Mouse (Mus musculus) ES-Bruce4 (cell line): ENCODE data around the gene Sost. TPM values are rescaled to one million over a fixed set of nuclear protein-coding genes. Genes with fewer than 3 reads are reported as not detected.
A peak's percentile ranks its signal among the peaks of the same experiment; 100 is the strongest.

ENCODE experiments used
- H3K27ac ChIP-seq: 2 replicates; pipeline ENCODE4 v1.5.1; 2012; ENCODE audit warnings: low read length, inconsistent platforms; ENCODE audit not compliant: insufficient read depth
- H3K27me3 ChIP-seq: 2 replicates; pipeline ENCODE4 v1.6.1; 2012; ENCODE audit warnings: mild to moderate bottlenecking, low read length, inconsistent platforms; ENCODE audit not compliant: control insufficient read depth, poor library complexity, insufficient read depth, severe bottlenecking
- H3K36me3 ChIP-seq: 2 replicates; pipeline ENCODE4 v1.6.1; 2012; ENCODE audit warnings: inconsistent platforms, mild to moderate bottlenecking, low read length, moderate library complexity; ENCODE audit not compliant: control insufficient read depth, poor library complexity, insufficient read depth, severe bottlenecking
- H3K4me1 ChIP-seq: one replicate; pipeline ENCODE4 v1.8.1; 2011; ENCODE audit warnings: low read length; ENCODE audit not compliant: control insufficient read depth, insufficient read depth
- H3K4me3 ChIP-seq: 2 replicates; pipeline ENCODE4 v1.5.1; 2011; ENCODE audit warnings: low read depth, mild to moderate bottlenecking, low read length
- H3K9ac ChIP-seq: 2 replicates; pipeline ENCODE4 v1.6.1; 2012; ENCODE audit warnings: low read depth, mild to moderate bottlenecking, inconsistent platforms; ENCODE audit not compliant: poor library complexity, severe bottlenecking
- H3K9me3 ChIP-seq: replicated peaks from 2 replicates; pipeline ENCODE4 v1.6.1; 2012; ENCODE audit warnings: mild to moderate bottlenecking, low read length, inconsistent platforms; ENCODE audit not compliant: control insufficient read depth, poor library complexity, insufficient read depth, severe bottlenecking
- CTCF ChIP-seq: IDR thresholded peaks from one replicate; pipeline ENCODE4 v1.8.1; 2011; ENCODE audit warnings: low read depth, low read length
- EP300 ChIP-seq: IDR thresholded peaks from 2 replicates; pipeline ENCODE4 v1.6.1; 2011; ENCODE audit warnings: low read depth, low read length; ENCODE audit not compliant: insufficient read depth
- POLR2A ChIP-seq: IDR thresholded peaks from one replicate; pipeline ENCODE4 v1.8.1; 2011; ENCODE audit warnings: low read length; ENCODE audit not compliant: insufficient read depth
- polyA plus RNA-seq: library from polyadenylated mRNA; stranded (reverse); fragments of >200 nt; gene quantifications from 2 replicates; pipeline ENCODE4 v1.2.4, GENCODE M21; 2011; ENCODE audit warnings: low read depth; ENCODE audit not compliant: missing spikeins, insufficient read depth, insufficient read length

Gene Sost
- polyA plus RNA-seq, 1 experiment: not detected

DNA sequence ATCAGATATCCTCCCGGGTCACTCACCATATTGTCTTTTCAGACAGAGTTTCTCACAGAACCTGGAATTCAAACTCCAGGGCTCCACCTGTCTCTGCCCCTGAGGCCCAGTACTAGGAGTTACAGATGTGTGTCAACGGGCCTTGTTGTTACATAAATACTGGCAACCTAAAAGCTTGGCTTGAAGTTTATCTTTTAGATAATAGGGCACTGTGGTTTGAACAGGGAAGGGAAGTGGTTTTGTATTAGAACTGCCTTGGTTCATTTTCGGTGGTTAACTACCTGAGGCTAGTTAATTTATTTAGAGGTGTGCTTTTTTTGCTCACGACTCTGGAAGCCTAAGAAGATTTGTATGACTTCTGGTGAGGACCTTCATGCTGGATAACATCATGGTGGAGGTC is 13.4 kb downstream of the Sost start:
- Histone ChIP-seq H3K9me3 (no peaks in the 10 kb centered on the region), H3K9ac (no peak overlapping the region), H3K27ac (no peak overlapping the region), H3K4me1 (no peaks in the 10 kb centered on the region), H3K4me3 (no peak overlapping the region), H3K36me3 (no peaks in the 10 kb centered on the region), H3K27me3 (no peaks in the 10 kb centered on the region)
- TF ChIP-seq CTCF: no peak
- no peak for TF ChIP-seq POLR2A
- TF ChIP-seq EP300: no peak

- TF ChIP-seq EP300 (no peak), POLR2A (no peak), CTCF (no peak)
- H3K27ac ChIP-seq: no peak overlapping the region
- no peaks in the 10 kb centered on the region for H3K4me1 ChIP-seq
- no peaks in the 10 kb centered on the region for H3K36me3 ChIP-seq
- no peak overlapping the region for H3K9ac ChIP-seq
- no peaks in the 10 kb centered on the region for H3K9me3 ChIP-seq
- peak overlapping the region; percentile 37 for H3K4me3 ChIP-seq
- H3K27me3 ChIP-seq: no peaks in the 10 kb centered on the region
Measured at GRCm38 (mm10) chr11:101952541-101953341, 14.1 kb downstream of the Sost start.

- no peaks in the 10 kb centered on the region for H3K4me1 ChIP-seq
- no peak for TF ChIP-seq CTCF
- TF ChIP-seq EP300: no peak
- TF ChIP-seq POLR2A: no peak
- no peak overlapping the region for H3K4me3 ChIP-seq
- no peaks in the 10 kb centered on the region for H3K27me3 ChIP-seq
- H3K36me3 ChIP-seq: no peaks in the 10 kb centered on the region
- H3K27ac ChIP-seq: no peak overlapping the region
- no peak overlapping the region for H3K9ac ChIP-seq
- no peaks in the 10 kb centered on the region for H3K9me3 ChIP-seq
Measured at GRCm38 (mm10) chr11:101950021-101950420, 16.8 kb downstream of the Sost start.

DNA sequence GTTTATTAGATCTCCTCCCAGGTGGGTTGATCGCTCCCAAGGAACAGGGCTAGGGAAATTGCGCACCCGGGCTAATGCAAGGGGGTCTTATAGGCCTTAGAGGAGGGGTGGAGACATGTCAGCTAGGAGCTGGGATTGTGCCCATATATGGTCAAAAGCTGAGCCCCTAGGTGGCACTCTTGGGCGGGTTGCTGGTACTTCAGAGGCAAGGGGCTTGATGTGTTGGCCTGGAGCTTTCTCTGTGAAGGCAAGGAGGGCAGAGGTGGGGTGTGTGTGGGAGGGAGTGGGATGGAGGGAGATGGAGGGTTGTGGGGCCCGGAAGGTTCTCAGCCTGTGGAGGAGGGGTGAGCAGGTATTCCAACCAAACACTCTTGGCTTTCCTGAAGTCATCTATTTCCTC is 20.3 kb downstream of the Sost start:
- no peaks in the 10 kb centered on the region for H3K36me3 ChIP-seq
- no peak overlapping the region for H3K27ac ChIP-seq
- TF ChIP-seq CTCF (peak; percentile 33), EP300 (no peak)
- H3K9me3 ChIP-seq: no peaks in the 10 kb centered on the region
- H3K4me3 ChIP-seq: no peak overlapping the region
- H3K4me1 ChIP-seq: peaks cover 2% of the 10 kb centered on the region
- no peak overlapping the region for H3K9ac ChIP-seq
- H3K27me3 ChIP-seq: no peaks in the 10 kb centered on the region

DNA sequence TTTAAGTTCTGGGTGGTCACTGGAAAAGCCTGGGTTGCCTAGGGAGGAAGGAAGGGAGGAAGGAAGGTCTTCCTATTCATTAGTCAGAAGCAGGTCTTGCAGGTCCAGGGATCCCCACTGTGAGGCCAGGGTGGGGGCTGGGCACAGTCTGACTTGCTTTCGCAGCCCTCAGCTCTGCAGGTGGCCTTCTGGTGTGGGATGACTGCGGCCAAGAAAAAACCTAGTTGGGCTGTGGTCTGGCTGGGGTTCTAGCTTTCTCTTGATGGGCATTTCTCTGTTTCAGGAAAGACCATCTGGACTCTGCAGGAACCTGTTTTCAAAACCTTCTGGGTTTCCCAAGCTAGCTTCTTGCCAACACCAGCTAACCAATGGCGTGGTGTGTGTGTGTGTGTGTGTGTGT is 23.8 kb downstream of the Sost start:
- Histone ChIP-seq H3K27ac (no peak overlapping the region), H3K4me1 (peaks cover 2% of the 10 kb centered on the region), H3K9ac (no peak overlapping the region), H3K27me3 (no peaks in the 10 kb centered on the region), H3K36me3 (no peaks in the 10 kb centered on the region), H3K4me3 (no peak overlapping the region), H3K9me3 (no peaks in the 10 kb centered on the region)
- no peak for TF ChIP-seq POLR2A
- TF ChIP-seq EP300: peak; percentile 75
- no peak for TF ChIP-seq CTCF

- no peak for TF ChIP-seq POLR2A
- no peak for TF ChIP-seq CTCF
- TF ChIP-seq EP300: no peak
- no peak overlapping the region for H3K27ac ChIP-seq
- no peaks in the 10 kb centered on the region for H3K27me3 ChIP-seq
Measured at GRCm38 (mm10) chr11:101937108-101937507, 29.7 kb downstream of the Sost start.

More at GRCm38 (mm10) chr11:101937108-101937507, 29.7 kb downstream of the Sost start:
- H3K9ac ChIP-seq: peak overlapping the region; percentile 84
- H3K36me3 ChIP-seq: no peaks in the 10 kb centered on the region
- H3K4me1 ChIP-seq: peaks cover 3% of the 10 kb centered on the region
- no peaks in the 10 kb centered on the region for H3K9me3 ChIP-seq
- peak overlapping the region; percentile 73 for H3K4me3 ChIP-seq
